In genomic region chr1:164319542-164320140, GRCm38 (mm10) we compare ENCODE assay signal across 12 mouse cellular contexts. TPM values are rescaled to one million over a fixed set of nuclear protein-coding genes. Genes with fewer than 3 reads are reported as not detected.
DNase-seq lines count a peak whose midpoint lies in the region; ATAC-seq and TF ChIP-seq lines count a peak whose summit lies in the region.
"Had no signal": no experiment of that assay in that cellular context is flagged by ENCODE, and none has a peak within 500 bp of the region (broad histone marks: within the 10 kb centered on the region; RNA-seq: fewer than 3 reads in every experiment).

No protein-coding gene starts in this region.

- ATAC-seq in forebrain, postnatal 0 days, result no peak
- ATAC-seq in hindbrain, postnatal 0 days, result no peak
- no peak for ATAC-seq in hindbrain, embryonic 13.5 days (ENCODE audit: low FRiP score)
- no peak for ATAC-seq in midbrain, embryonic 11.5 days (ENCODE audit: low FRiP score)
- ATAC-seq in midbrain, embryonic 14.5 days (ENCODE audit: low FRiP score, low TSS enrichment), result no peak

- no peak overlapping the region for H3K4me2 ChIP-seq in forebrain, postnatal 0 days (ENCODE audit: low read depth)
- H3K4me2 ChIP-seq in hindbrain, postnatal 0 days (ENCODE audit: low read depth, low read length), result no peak overlapping the region
- H3K4me2 ChIP-seq in hindbrain, embryonic 13.5 days, result no peak overlapping the region
- no peak overlapping the region for H3K4me2 ChIP-seq in midbrain, embryonic 11.5 days
- no peak overlapping the region for H3K4me2 ChIP-seq in midbrain, embryonic 14.5 days (ENCODE audit: low read length)

- H3K4me3 ChIP-seq in forebrain, postnatal 0 days (ENCODE audit: low read depth, low read length), result no peak overlapping the region
- no peak overlapping the region for H3K4me3 ChIP-seq in forebrain, embryonic 10.5 days
- H3K4me3 ChIP-seq in hindbrain, postnatal 0 days (ENCODE audit: low read length), result no peak overlapping the region
- H3K4me3 ChIP-seq in hindbrain, embryonic 13.5 days, result no peak overlapping the region
- no peak overlapping the region for H3K4me3 ChIP-seq in midbrain, embryonic 11.5 days (ENCODE audit: low read depth, low read length)
- H3K4me3 ChIP-seq in midbrain, embryonic 14.5 days (replicated peaks; ENCODE audit: low read depth, low read length), result no peak overlapping the region
- no peak overlapping the region for H3K4me3 ChIP-seq in small intestine, adult 2 months (ENCODE audit: low read depth, low read length)

- H3K9ac ChIP-seq in forebrain, postnatal 0 days, result no peak overlapping the region
- H3K9ac ChIP-seq in hindbrain, postnatal 0 days (replicated peaks; ENCODE audit: low read length), result 0 out of 2 replicates have a peak overlapping the region, but pooled peaks have one; percentile 9
- no peak overlapping the region for H3K9ac ChIP-seq in hindbrain, embryonic 13.5 days
- no peak overlapping the region for H3K9ac ChIP-seq in midbrain, embryonic 11.5 days (ENCODE audit: low read length)
- H3K9ac ChIP-seq in midbrain, embryonic 14.5 days (replicated peaks; ENCODE audit: low read length), result no peak overlapping the region

- H3K9me3 ChIP-seq in forebrain, postnatal 0 days (ENCODE audit: low read length), result no peaks in the 10 kb centered on the region
- no peaks in the 10 kb centered on the region for H3K9me3 ChIP-seq in forebrain, embryonic 10.5 days
- no peaks in the 10 kb centered on the region for H3K9me3 ChIP-seq in hindbrain, postnatal 0 days (ENCODE audit: low read length)
- H3K9me3 ChIP-seq in hindbrain, embryonic 13.5 days, result no peaks in the 10 kb centered on the region
- no peaks in the 10 kb centered on the region for H3K9me3 ChIP-seq in midbrain, embryonic 11.5 days (ENCODE audit: control insufficient read depth, low read length)
- H3K9me3 ChIP-seq in midbrain, embryonic 14.5 days (ENCODE audit: control insufficient read depth, low read length), result no peaks in the 10 kb centered on the region

- no peaks in the 10 kb centered on the region for H3K36me3 ChIP-seq in forebrain, postnatal 0 days (ENCODE audit: insufficient read depth)
- H3K36me3 ChIP-seq in forebrain, embryonic 10.5 days (replicated peaks), result peaks cover 12% of the 10 kb centered on the region
- no peaks in the 10 kb centered on the region for H3K36me3 ChIP-seq in hindbrain, postnatal 0 days (ENCODE audit: insufficient read depth, low read length)
- no peaks in the 10 kb centered on the region for H3K36me3 ChIP-seq in hindbrain, embryonic 13.5 days
- H3K36me3 ChIP-seq in midbrain, embryonic 11.5 days (ENCODE audit: control insufficient read depth, insufficient read depth, low read length), result no peaks in the 10 kb centered on the region
- no peaks in the 10 kb centered on the region for H3K36me3 ChIP-seq in midbrain, embryonic 14.5 days (ENCODE audit: control insufficient read depth, insufficient read depth, low read length)
- no peaks in the 10 kb centered on the region for H3K36me3 ChIP-seq in small intestine, adult 2 months (ENCODE audit: control insufficient read depth, insufficient read depth, low read length)

- DNase-seq in forebrain, postnatal 0 days, result no peak
- no peak for DNase-seq in forebrain, embryonic 10.5 days (ENCODE audit: extremely low spot score, low spot score)
- no peak for DNase-seq in hindbrain, postnatal 0 days (ENCODE audit: low spot score)
- DNase-seq in midbrain, embryonic 11.5 days (ENCODE audit: low spot score, missing footprints), result peak; percentile 77
- DNase-seq in midbrain, embryonic 14.5 days, result no peak
- DNase-seq in right cerebral cortex, postnatal 14 days, result no peak
- DNase-seq: adrenal gland, postnatal 25 days; gastrocnemius, postnatal 36 days; kidney, postnatal 25 days had no signal

- no peaks in the 10 kb centered on the region for H3K4me1 ChIP-seq in forebrain, postnatal 0 days (ENCODE audit: insufficient read depth)
- H3K4me1 ChIP-seq in forebrain, embryonic 10.5 days, result peaks cover 10% of the 10 kb centered on the region
- H3K4me1 ChIP-seq in hindbrain, postnatal 0 days (ENCODE audit: insufficient read depth, low read length), result no peaks in the 10 kb centered on the region
- H3K4me1 ChIP-seq in hindbrain, embryonic 13.5 days (replicated peaks), result peaks cover 14% of the 10 kb centered on the region; the same call in 1 of the 2 replicates
- H3K4me1 ChIP-seq in midbrain, embryonic 11.5 days (ENCODE audit: control insufficient read depth, insufficient read depth, low read length), result no peaks in the 10 kb centered on the region; the same call in 1 of the 2 replicates
- H3K4me1 ChIP-seq in midbrain, embryonic 14.5 days (ENCODE audit: control insufficient read depth, insufficient read depth, low read length), result no peaks in the 10 kb centered on the region
- H3K4me1 ChIP-seq in small intestine, adult 2 months (ENCODE audit: control insufficient read depth, insufficient read depth, insufficient read length, low read length), result peaks cover 29% of the 10 kb centered on the region; the same call in 1 of the 2 replicates

- 0 out of 2 replicates have a peak overlapping the region, but pooled peaks have one; percentile 2 for H3K27ac ChIP-seq in forebrain, postnatal 0 days (ENCODE audit: low read depth, low read length)
- H3K27ac ChIP-seq in forebrain, embryonic 10.5 days, result no peak overlapping the region
- H3K27ac ChIP-seq in hindbrain, postnatal 0 days, result peak overlapping the region; percentile 26; the same call in 1 of the 2 replicates
- no peak overlapping the region for H3K27ac ChIP-seq in hindbrain, embryonic 13.5 days
- no peak overlapping the region for H3K27ac ChIP-seq in midbrain, embryonic 11.5 days (ENCODE audit: low read depth, low read length)
- no peak overlapping the region for H3K27ac ChIP-seq in midbrain, embryonic 14.5 days (replicated peaks; ENCODE audit: low read depth, low read length)
- H3K27ac ChIP-seq in small intestine, adult 2 months (ENCODE audit: insufficient read depth, low read depth, low read length), result 0 out of 2 replicates have a peak overlapping the region, but pooled peaks have one; percentile 9
- H3K27ac ChIP-seq: macrophage had no signal

- no peak for TF ChIP-seq CTCF in forebrain, postnatal 0 days (IDR thresholded peaks at IDR 0.05; ENCODE audit: low read depth)
- TF ChIP-seq CTCF in hindbrain, postnatal 0 days (IDR thresholded peaks at IDR 0.05; ENCODE audit: low read depth), result no peak
- no peak for TF ChIP-seq CTCF in small intestine, adult 2 months (IDR thresholded peaks at IDR 0.05; ENCODE audit: extremely low read depth, insufficient read length, insufficient replicate concordance, low read depth, low read length)

- TF ChIP-seq POLR2A in small intestine, adult 2 months (IDR thresholded peaks at IDR 0.05; ENCODE audit: low read depth, low read length), result no peak

- WGBS in forebrain, postnatal 0 days, result 84% methylated on average over 14 of the region's 14 CpGs
- WGBS in forebrain, embryonic 10.5 days, result 87% methylated on average over 14 of the region's 14 CpGs
- WGBS in hindbrain, postnatal 0 days, result 76% methylated on average over 14 of the region's 14 CpGs
- WGBS in hindbrain, embryonic 13.5 days, result 83% methylated on average over 14 of the region's 14 CpGs
- 84% methylated on average over 14 of the region's 14 CpGs for WGBS in midbrain, embryonic 11.5 days
- 79% methylated on average over 14 of the region's 14 CpGs for WGBS in midbrain, embryonic 14.5 days
- 64% methylated on average over 14 of the region's 14 CpGs for WGBS in small intestine, adult 2 months

- H3K27me3 ChIP-seq in forebrain, postnatal 0 days (ENCODE audit: insufficient read depth, low read length), result no peaks in the 10 kb centered on the region
- H3K27me3 ChIP-seq in forebrain, embryonic 10.5 days (ENCODE audit: poor library complexity, severe bottlenecking), result no peaks in the 10 kb centered on the region
- H3K27me3 ChIP-seq in hindbrain, postnatal 0 days (ENCODE audit: insufficient read depth, low read length), result no peaks in the 10 kb centered on the region
- H3K27me3 ChIP-seq in hindbrain, embryonic 13.5 days, result no peaks in the 10 kb centered on the region
- H3K27me3 ChIP-seq in midbrain, embryonic 11.5 days (ENCODE audit: control insufficient read depth, insufficient read depth, low read length), result no peaks in the 10 kb centered on the region; the same call in 1 of the 2 replicates
- H3K27me3 ChIP-seq in midbrain, embryonic 14.5 days (ENCODE audit: control insufficient read depth, insufficient read depth, low read length), result no peaks in the 10 kb centered on the region
- H3K27me3 ChIP-seq in small intestine, adult 2 months (ENCODE audit: control insufficient read depth, insufficient read depth, low read length), result no peaks in the 10 kb centered on the region

RNA-seq across cellular contexts. Expression of gene Blzf1, which starts 12.4 kb away (rescaled TPM):
- 17.5 and 21.5 TPM in 2 replicates for total RNA-seq in forebrain, postnatal 0 days (2014; rRNA removed)
- 16.1 and 22.3 TPM in 2 replicates for polyA plus RNA-seq in forebrain, postnatal 0 days (2015; fragmentation: Nextera tagmentation; extraction: Ambion mirVana)
- polyA plus RNA-seq in forebrain, embryonic 10.5 days (2016; fragmentation: Nextera tagmentation; extraction: Ambion mirVana), result 24.9 and 26.7 TPM in 2 replicates
- 9.1 and 10.8 TPM in 2 replicates for total RNA-seq in hindbrain, postnatal 0 days (2014; rRNA removed)
- 26.1 and 26.6 TPM in 2 replicates for polyA plus RNA-seq in hindbrain, postnatal 0 days (2015; fragmentation: Nextera tagmentation; extraction: Ambion mirVana)
- polyA plus RNA-seq in hindbrain, embryonic 13.5 days (2015; fragmentation: Nextera tagmentation; extraction: Ambion mirVana), result 32.1 and 33.0 TPM in 2 replicates
- 25.3 and 26.8 TPM in 2 replicates for polyA plus RNA-seq in midbrain, embryonic 11.5 days (2014; fragmentation: Nextera tagmentation; extraction: Ambion mirVana)
- 28.3 and 28.9 TPM in 2 replicates for polyA plus RNA-seq in midbrain, embryonic 14.5 days (2014; fragmentation: Nextera tagmentation; extraction: Ambion mirVana)
- 0.86 and 1.1 TPM in 2 replicates for polyA plus RNA-seq in small intestine, adult 2 months (2012; rRNA removed)

RNA-seq across cellular contexts. Expression of gene Nme7, which starts 15.7 kb away (rescaled TPM):
- total RNA-seq in forebrain, postnatal 0 days (2014; rRNA removed), result 37.7 and 37.9 TPM in 2 replicates
- polyA plus RNA-seq in forebrain, postnatal 0 days (2015; fragmentation: Nextera tagmentation; extraction: Ambion mirVana), result 32.1 and 33.2 TPM in 2 replicates
- 45.6 and 48.8 TPM in 2 replicates for polyA plus RNA-seq in forebrain, embryonic 10.5 days (2016; fragmentation: Nextera tagmentation; extraction: Ambion mirVana)
- total RNA-seq in hindbrain, postnatal 0 days (2014; rRNA removed), result 12.4 and 19.7 TPM in 2 replicates
- polyA plus RNA-seq in hindbrain, postnatal 0 days (2015; fragmentation: Nextera tagmentation; extraction: Ambion mirVana), result 24.8 and 30.1 TPM in 2 replicates
- polyA plus RNA-seq in hindbrain, embryonic 13.5 days (2015; fragmentation: Nextera tagmentation; extraction: Ambion mirVana), result 30.1 and 30.3 TPM in 2 replicates
- 29.9 and 30.0 TPM in 2 replicates for polyA plus RNA-seq in midbrain, embryonic 11.5 days (2014; fragmentation: Nextera tagmentation; extraction: Ambion mirVana)
- polyA plus RNA-seq in midbrain, embryonic 14.5 days (2014; fragmentation: Nextera tagmentation; extraction: Ambion mirVana), result 27.7 and 29.4 TPM in 2 replicates
- 1.6 and 1.9 TPM in 2 replicates for polyA plus RNA-seq in small intestine, adult 2 months (2012; rRNA removed)

RNA-seq across cellular contexts. Expression of gene Ccdc181, which starts 44.3 kb away (rescaled TPM):
- total RNA-seq in forebrain, postnatal 0 days (2014; rRNA removed), result 20.1 and 21.2 TPM in 2 replicates
- polyA plus RNA-seq in forebrain, postnatal 0 days (2015; fragmentation: Nextera tagmentation; extraction: Ambion mirVana), result 24.2 and 28.1 TPM in 2 replicates
- 13.9 and 14.0 TPM in 2 replicates for polyA plus RNA-seq in forebrain, embryonic 10.5 days (2016; fragmentation: Nextera tagmentation; extraction: Ambion mirVana)
- total RNA-seq in hindbrain, postnatal 0 days (2014; rRNA removed), result 5.8 and 6.4 TPM in 2 replicates
- 24.6 and 25.0 TPM in 2 replicates for polyA plus RNA-seq in hindbrain, postnatal 0 days (2015; fragmentation: Nextera tagmentation; extraction: Ambion mirVana)
- 22.7 TPM in 2 replicates for polyA plus RNA-seq in hindbrain, embryonic 13.5 days (2015; fragmentation: Nextera tagmentation; extraction: Ambion mirVana)
- 16.4 and 18.2 TPM in 2 replicates for polyA plus RNA-seq in midbrain, embryonic 11.5 days (2014; fragmentation: Nextera tagmentation; extraction: Ambion mirVana)
- 19.9 and 25.4 TPM in 2 replicates for polyA plus RNA-seq in midbrain, embryonic 14.5 days (2014; fragmentation: Nextera tagmentation; extraction: Ambion mirVana)
- polyA plus RNA-seq in small intestine, adult 2 months (2012; rRNA removed), result 0.51 and 1.4 TPM in 2 replicates

Comparison
In these comparisons a context has a peak if more than half of its experiments do, and no peak if none do; other contexts are left out.
1. H3K27ac ChIP-seq: peak in forebrain, postnatal 0 days (single experiment), hindbrain, postnatal 0 days (single experiment) and small intestine, adult 2 months (single experiment); none in forebrain, embryonic 10.5 days (single experiment), hindbrain, embryonic 13.5 days (single experiment), midbrain, embryonic 11.5 days (single experiment) and midbrain, embryonic 14.5 days (single experiment).